Mouse (Mus musculus) left cerebral cortex, postnatal 14 days (tissue): ENCODE measurements at regions not wholly inside any gene's neighbourhood (a gene's known extent, or its start where the extent isn't known, plus 50 kb on each side); places are given as distances from the start of the nearest gene placed in this dataset.

Source experiments
- DNase-seq, 2 experiments: peaks; one replicate each; pipeline ENCODE4 v3.0.0; 2021 to 2022; ENCODE audit warnings: low spot score in 2 of 2, mixed read lengths in 1 of 2
- intact Hi-C: fragments of 180-260 bp; cut with DNase I; formaldehyde crosslinking; loops from one replicate; pipeline ENCODE4 v1.15.1; 2025

- DNase-seq, result peak; percentile 55 to 57
- intact Hi-C loops, result no loop called here
These were observed 135.6 kb downstream of the Rbm19 start for GRCm38 (mm10) chr5:120251697-120252401.

- intact Hi-C loops, result no loop called here
- no peak for DNase-seq
These were observed 136.3 kb downstream of the Rbm19 start for GRCm38 (mm10) chr5:120252551-120252950.

- DNase-seq, result no peak
- intact Hi-C loops, result no loop called here
These were observed 146.5 kb downstream of the Rbm19 start for GRCm38 (mm10) chr5:120262715-120263273.

- intact Hi-C loops, result no loop called here
- DNase-seq, result peak in 1 of 2 experiments; percentile 31
These were observed 153.2 kb downstream of the Rbm19 start for GRCm38 (mm10) chr5:120269416-120269860.

- DNase-seq, result no peak
- intact Hi-C loops, result no loop called here
These were observed 154.8 kb downstream of the Rbm19 start for GRCm38 (mm10) chr5:120270887-120271616.

- no peak for DNase-seq
- intact Hi-C loops, result no loop called here
These were observed 155.3 kb upstream of the Lhx5 start for GRCm38 (mm10) chr5:120276229-120276628.

DNA sequence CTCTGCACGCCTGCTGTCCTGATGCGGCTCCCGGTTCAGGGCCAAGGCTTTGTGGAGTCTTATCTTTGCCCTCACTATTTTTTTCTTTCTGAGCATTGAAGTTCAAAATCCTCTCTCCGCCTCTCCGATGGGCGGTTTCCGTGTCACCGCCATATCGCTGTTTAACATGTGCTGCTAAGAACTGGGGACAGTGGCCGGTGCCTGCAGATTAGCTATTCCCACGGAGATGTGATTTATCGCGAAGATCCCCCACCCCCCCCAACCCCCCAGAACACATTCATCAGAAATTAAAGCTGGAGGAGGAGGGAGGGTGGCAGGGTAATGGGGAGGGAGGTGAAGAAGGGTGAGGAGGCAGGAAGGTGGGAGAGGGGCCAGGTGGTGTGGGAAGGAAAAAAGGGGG is 151.2 kb upstream of the Lhx5 start:
- no peak for DNase-seq
- intact Hi-C loops, result no loop called here

DNA sequence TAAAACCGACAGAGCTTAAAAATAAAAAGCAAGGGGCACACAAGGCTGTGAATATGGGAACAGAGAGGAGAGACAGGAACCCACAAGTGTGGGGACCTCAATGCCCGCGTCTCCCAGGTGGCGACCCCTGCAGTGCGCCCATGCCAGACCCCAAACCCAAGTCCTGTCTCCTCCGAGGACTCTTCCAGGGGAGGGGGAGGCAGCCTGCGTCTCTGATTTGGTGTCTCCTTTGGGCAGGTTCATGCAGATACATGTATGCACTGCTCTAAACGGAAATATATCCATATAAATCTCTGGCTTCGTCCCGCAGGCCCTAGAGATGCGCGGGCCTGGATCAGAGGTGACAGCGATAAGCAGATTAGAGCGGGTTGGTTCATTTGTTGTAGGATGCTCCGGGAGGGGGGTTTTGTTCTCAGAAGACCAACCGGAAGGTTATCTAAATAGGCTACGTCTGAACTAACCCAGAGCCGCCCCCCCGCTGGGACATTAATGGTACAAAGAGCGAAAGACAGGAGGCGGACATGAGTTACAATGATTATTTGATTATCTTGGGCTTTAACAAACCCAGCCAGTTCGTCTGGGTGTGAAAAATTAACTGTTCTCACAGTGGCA is 150.4 kb upstream of the Lhx5 start:
- intact Hi-C loops, result no loop called here
- no peak for DNase-seq

DNA sequence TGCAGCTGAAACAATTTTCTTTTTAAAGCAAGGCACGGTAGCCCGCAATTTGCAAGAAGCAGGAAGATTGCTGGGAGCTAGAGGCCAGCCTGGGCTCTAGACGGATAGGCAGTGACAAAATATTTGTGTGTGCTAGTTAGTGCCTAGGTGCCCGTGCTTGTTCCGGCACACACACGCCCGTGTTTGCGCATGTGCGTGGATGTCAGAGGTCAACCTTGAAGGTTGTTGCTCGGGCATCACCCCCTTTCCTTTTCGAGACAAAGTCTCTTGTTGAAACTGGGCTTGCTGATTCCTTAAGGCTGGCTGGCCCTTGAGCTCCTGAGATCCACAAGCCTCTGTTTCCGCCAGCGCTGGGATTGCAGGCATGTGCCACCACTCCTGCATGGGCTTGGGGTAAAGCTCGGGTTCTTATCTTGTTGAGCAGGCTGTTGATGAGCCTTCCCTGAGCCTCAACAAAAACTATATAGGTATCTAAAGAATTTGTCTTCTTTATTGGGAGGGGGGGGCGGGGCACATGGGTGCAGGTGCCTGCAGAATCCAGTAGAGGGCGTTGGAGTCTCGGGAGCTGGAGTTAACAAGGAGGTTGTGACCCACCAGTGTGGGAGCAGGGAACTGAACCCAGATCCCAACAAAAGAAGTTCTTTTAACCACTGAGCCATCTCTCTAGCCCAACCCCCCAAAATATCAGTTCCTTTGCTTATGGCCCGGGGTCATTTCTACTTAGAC is 149.5 kb upstream of the Lhx5 start:
- no peak for DNase-seq
- intact Hi-C loops, result no loop called here

- no peak for DNase-seq
- intact Hi-C loops, result no loop called here
These were observed 146.9 kb upstream of the Lhx5 start for GRCm38 (mm10) chr5:120284625-120285024.

- no peak for DNase-seq
- intact Hi-C loops, result no loop called here
These were observed 146.5 kb upstream of the Lhx5 start for GRCm38 (mm10) chr5:120285036-120285435.

GRCm38 (mm10) chr5:120286787-120287186 is 144.7 kb upstream of the Lhx5 start:
- intact Hi-C loops, result no loop called here
- DNase-seq, result no peak

DNA sequence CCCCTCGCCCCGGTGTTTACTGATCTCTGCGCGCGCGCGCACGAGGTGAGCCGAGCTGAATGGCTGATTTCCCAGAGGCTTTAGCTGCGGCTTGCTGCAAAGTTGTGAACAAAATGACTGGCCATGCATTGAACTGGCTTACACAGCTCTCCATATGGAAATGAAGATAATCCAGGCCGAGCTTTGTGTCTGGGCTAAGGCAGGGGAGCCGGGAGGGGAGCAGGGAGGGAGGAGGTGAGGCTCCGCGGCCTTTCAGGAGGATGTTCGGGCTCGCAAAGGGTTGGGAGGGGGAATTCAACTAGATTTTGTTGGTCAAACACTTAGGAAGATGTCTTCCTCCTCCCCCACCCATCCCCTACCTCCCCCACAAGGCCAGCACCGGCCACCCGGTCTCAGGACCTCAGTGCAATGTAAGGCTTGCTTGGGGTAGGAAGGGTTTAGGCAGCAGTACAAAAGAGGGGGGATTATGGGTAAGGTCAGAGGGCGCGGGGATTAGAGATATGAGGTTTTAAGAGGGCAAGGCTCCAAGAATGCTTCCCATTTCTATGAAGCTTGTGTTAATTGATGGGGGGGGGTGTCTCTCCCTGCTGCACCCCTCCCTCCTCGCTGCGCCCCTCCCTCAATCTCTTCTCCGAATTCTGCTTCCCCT is 143.3 kb upstream of the Lhx5 start:
- intact Hi-C loops, result no loop called here
- no peak for DNase-seq

DNA sequence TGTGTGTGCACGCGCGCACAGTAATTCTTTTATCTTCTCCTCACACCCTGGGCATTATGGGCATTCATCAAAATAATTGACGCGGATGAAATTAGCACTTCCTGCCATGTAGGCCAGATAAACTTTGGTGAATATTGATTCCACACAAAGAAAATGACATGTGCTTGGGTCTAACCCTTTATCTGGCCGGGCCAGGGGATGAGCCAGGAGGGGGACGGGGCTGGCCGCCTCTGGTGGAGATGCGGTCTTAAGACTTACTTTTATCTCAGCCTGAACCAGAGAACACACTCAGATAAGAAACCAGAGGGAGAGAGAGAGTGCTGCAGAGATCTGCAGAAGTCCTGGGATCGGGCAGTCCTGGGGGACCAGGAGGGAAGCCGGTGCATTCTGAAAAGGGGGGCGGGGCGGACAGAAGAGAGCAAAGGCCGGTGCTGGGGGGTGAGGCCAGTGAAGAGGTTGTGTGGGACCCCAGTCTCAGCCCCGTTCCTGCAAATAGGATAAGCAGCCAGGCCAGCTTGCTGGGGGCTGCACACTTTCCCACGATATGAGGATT is 136.9 kb upstream of the Lhx5 start:
- no peak for DNase-seq
- intact Hi-C loops, result no loop called here

GRCm38 (mm10) chr5:120297190-120297589 is 134.3 kb upstream of the Lhx5 start:
- DNase-seq, result no peak
- intact Hi-C loops, result no loop called here

- intact Hi-C loops, result no loop called here
- DNase-seq, result no peak
These were observed 133.7 kb upstream of the Lhx5 start for GRCm38 (mm10) chr5:120297665-120298282.

DNA sequence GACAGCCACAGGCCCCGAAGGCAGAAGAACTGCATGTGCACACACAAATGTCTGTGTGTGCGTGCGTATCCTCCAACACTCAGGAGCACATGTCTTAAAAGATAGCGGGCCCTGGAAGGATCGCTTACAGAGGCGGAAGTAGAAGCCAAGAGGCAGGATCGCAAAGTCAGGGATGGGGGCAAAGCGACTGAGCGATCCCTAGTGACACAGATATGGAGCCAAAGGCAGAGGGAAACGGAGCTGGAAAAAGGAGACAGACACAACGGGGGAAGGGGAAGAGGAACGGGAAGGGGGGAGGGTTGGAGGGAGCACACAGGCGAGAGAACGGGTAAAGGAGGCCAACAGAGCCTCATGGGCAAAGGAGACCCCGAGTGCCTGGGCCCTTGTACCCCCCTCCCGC is 129.8 kb upstream of the Lhx5 start:
- intact Hi-C loops, result no loop called here
- no peak for DNase-seq

DNA sequence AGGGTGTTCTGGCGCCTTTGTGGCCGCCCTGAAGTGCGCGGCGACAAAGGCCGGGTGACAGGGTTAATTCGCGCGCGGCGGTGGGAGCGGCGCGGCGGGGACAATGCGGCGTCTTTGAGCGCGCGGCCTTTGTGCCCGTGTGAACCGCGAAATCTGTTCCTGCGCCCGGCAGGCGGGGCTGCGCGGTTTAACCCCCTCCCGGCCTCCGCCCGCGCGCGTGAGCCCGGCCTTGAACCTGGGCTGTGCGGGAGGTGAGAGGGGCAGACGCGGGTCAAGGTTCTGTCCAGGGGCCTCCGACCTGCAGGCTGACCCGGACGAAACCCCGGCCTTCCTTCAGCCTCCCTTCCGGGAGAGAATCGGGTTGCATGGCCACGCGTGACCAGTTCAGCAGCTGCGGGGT is 129.2 kb upstream of the Lhx5 start:
- DNase-seq, result no peak
- intact Hi-C loops, result no loop called here

DNA sequence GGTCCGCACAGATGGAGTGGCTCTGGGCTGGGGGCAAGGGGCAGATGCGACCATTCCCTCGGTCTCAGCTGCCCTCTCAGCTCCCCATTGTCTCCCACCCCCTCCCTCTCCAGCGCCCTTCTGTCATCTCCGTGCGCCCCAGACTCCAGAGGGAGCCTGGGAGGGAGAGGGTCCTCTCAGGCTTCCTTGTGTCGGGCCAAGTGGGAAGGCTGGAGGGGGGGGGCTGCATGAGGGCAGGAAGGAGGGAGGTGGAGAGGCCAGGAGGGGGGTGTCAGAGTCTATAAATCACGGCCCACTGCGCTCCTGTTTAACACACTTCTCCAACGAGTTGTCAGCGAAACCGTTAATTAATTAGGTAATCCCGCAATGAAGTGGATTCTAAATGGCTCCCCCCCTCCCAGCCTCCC is 127.2 kb upstream of the Lhx5 start:
- intact Hi-C loops, result no loop called here
- no peak for DNase-seq
